Mouse (Mus musculus) layer of hippocampus, postnatal 10 days (tissue): ENCODE measurements around the gene Ak8. TPM values are rescaled to one million over a fixed set of nuclear protein-coding genes. Genes with fewer than 3 reads are reported as not detected.

Experiments used
- DNase-seq, 2 experiments: peaks; one replicate each; pipeline ENCODE4 v3.0.0; 2021; ENCODE audit warnings: low spot score in 2 of 2
- total RNA-seq, 2 experiments: library from RNA; stranded (reverse); gene quantifications; 2 replicates each; pipeline ENCODE4 v1.2.3; 2021

The Ak8 gene
- total RNA-seq, 2 experiments from 2014 or later = 1.8 TPM

DNA sequence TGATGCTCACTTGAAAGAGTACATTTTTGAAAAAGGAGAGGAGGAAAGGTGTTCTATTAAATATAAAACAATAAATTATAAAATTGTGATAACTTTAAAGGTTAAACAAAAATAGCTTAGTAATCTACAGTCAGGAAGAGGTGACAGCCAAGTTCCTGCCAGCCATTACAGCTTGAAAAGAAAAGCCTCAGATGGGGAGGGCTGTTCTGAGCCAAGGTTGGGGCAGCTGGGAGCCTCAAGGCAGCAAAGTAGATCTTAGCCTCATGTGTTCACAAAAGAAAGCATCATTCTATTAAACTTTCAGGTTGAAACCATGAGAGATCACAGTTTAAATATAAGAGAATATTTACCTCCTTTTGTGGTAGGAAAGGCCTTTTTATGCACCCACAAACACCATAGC is 30.7 kb downstream of the Ak8 start:
- DNase-seq = no peak

DNA sequence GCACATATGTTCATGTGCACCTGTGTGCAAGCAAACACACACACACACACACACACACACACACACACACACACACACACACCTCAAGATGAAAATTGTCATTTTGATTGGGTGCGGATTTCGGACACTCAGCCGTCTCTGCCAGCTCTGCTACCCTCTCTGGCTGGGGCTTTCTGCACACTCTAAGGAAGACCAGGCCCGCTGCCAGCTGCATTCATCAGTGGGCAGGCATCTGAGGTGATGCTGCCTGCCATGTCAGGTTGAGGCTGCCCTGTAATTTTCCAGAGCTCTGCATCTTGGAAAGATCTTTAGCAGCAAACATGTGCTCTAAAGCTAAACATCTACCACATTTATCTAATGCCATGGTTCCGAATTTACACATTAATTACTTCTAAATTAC is 37.1 kb downstream of the Ak8 start:
- peak in 1 of 2 experiments; percentile 38 for DNase-seq

DNA sequence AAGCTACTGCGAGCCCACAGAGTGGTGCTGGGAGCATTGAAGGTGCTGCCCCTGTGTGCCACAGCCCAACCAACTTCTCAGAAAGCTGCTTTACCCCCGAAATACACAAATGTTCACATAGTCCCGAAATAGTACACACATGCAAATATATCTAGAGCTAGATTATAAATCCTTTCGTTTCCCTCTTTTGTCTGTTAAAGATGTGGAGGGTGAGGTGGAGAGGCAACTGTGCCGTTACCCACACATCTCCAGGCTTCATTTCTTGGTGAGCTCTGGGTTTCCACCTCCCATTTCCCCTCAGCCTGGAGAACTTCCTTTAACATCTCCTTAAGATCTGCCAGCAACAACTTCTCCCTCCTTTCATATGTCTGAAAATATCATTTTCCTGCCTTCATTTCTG is 40.2 kb downstream of the Ak8 start:
- no peak for DNase-seq

DNA sequence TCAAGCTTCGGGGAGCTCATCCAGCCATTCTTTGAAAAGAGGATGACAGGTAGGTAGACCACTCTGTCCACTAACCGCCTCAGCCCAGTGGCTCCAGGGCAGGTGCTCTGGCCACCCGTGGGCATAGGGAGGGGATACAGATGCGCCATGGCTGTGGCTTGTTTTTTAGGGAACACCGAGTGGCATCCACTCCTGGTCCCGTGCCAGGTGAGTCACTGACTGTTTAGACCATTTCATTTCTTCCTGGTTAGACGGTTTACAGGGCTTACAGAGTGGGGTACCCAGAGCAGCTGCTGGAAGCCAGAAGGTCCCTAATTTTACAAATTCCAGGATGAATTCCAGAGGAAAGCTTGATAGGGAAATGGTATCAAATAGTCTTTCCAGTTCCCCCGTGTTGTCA is 42.7 kb downstream of the Ak8 start:
- DNase-seq = no peak

DNA sequence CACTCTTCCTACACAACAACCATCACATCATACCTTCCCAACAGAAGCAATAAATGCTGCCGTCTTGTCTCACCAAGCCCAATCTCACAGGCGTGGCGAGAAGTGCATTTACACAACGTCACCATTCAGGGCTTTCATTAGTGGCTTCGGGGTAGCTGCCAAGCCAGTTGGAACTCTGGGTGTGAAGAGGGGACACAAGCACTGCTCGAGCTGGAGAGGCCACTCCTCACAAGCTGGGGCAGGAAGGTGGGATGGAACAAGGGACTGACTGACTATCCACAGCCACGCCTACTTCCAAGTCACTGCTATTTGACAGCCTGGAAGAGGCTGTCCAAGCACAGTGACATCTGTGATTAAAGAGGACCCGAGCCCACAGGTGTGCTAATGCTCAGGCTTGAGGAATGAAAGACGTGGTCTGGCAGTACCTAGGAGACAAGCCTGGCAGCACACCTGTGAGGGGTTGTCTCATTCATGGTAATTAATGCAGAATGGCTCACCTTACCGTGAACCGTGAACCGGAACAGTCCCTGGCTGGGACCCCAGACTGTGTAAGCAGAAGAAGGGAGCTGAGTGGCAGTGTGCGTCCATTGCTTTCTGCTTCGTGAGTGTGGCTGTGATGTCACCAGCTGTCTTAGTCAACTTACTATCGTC is 46.8 kb downstream of the Ak8 start:
- DNase-seq = no peak

DNA sequence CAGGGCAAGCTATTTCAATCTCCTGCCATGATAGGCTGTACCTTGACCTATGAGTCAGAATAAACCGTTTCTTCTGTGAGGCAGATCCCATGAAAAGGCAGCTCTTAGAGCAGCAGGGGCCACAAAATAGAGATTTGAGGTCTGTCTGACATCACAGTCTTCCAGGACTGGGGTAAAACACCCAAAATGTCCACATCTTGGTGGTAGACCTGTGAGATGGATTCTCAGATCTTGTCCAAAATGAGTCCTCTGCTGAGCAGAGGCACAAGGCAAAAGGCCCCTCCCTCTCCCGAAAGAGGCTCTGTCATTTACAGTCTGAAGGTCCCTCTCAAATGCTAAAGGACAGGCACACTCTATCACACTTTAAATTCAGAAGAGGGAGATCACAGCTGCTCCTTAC is 47.7 kb downstream of the Ak8 start:
- no peak for DNase-seq

DNA sequence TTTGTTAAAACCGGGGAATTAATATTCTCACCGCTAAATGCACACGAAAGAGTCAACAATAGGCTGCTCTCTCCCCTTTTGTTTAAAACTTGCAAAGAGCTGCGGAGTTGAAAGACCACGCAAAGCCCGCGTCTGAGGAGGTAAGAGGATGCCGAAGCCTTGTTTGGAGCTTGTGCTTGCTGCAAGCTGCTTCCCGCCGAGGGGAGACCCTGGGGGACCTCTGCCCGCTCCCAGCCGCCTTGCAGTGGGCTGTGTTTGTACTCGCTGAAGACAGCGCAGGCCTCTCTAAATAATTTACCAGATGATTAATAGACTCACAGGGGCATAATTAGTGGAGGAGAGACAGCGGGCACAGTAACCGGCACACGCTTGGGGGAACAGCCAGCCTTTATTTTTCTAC is 51.2 kb downstream of the Ak8 start:
- DNase-seq = no peak

DNA sequence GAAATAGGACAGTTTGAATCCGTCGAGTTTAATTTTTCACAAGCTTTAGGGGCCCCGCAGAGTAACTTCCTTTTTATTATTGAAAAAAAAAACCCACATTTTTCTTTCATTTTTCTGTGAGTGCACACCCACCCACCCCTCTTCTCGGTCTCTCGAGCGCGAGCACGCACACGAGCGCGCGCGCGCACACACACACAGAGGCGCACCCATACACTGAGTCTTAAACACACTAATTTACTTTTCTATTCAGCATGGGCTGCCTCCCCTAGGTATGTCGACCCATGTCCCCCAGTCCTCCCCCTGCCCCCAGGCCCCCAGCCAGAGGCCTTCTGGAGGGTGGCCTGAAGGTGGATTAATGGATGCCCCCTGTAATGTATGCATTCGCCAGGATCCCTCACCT is 51.7 kb downstream of the Ak8 start:
- DNase-seq = no peak

DNA sequence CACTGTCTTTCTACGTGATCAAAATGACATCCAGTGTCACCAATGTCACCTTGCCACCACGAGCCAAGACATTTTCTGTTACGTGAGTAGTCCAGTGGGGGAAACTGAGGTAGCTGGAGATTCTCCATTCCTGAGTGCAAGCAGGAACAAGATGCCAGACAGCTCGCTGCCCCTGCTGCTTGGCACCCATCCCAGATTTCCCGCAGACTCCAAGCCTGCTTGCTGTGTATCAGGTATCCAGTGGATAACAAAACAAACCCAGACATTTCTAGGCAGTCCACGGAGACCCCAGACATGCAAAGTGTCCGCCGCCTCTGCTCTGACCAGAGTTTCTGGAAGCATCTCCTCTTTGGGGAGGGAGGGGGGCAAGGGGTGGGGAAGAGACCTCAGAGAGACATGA is 52.4 kb downstream of the Ak8 start:
- peak in 1 of 2 experiments; percentile 15 for DNase-seq

DNA sequence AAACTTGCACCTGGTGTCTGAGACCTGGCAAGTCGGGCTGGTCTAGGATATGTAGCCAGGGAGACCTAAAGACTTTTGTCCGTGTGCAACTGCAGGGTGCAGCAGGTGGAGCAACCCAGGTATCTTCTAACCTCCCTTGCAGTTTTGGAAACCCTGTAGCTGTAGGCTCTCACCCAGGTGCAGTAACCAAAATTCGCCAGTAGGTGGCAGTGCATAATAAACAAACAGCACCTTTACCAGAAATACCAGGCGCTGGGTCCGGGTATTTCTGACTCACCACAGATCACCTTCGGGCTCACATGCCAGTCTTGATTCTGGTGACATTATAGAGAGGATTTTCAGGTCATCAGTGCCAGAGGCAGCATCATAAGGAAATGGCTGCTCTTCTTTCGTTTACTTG is 55.5 kb downstream of the Ak8 start:
- peak; percentile 87 to 90 for DNase-seq

DNA sequence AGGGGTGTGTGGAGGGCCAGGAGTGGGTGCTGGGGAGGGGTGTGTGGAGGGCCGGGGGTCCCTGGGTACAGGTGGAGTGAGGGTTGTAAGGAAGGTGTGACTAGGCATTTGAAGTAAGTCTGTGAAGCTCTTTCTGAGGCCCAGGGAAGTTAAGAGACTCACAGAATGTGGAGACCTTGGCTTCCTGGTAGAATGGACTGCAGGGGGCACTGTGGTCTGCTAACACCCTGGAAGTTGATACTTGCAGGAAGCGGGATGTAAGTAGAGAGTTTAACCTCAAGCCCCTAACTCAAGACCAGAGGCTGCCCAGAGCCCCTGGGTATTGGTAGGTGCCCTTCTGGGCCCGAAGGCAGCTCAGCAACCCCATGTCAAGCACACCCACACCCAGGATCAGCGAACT is 56.2 kb downstream of the Ak8 start:
- peak; percentile 58 to 72 for DNase-seq

DNA sequence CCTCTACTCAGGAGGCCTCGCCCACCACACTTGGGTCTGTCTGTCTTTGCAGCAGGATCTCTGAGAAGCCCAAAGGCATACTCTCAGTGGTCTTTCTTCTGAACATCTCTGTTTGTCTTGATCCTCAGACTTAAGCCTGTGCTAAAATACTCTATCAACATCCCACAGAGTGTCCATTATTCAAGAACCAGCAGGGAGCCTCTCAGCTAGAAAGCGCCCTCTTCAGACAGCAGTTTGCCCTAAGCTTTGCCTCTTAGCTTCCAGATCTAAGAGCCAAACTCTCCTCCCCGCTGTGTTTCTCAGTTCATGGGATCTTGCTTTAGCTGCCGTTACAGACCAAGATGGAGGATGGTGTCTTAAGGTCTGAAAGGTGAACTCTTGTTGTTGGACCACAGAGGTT is 59.5 kb downstream of the Ak8 start:
- no peak for DNase-seq

DNA sequence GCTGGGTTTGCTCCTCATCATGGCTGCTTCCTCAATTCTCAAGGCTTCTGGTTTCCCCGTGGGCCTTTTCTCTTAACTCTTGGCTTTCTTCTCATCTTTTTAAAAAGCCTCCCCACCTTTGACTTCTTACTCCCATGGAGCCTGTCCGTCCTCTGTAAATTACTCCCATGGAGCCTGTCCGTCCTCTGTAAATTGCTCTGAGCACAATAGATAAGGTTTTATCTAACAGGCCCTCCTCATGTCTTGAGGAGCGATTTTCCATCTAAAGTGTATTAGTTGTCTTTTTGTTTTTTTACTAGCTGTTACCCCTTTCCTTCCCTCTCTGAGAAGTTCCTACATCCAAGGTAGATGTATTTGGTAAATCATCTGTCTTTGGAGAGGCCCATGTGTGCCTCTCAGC is 66.6 kb downstream of the Ak8 start:
- DNase-seq = no peak

DNA sequence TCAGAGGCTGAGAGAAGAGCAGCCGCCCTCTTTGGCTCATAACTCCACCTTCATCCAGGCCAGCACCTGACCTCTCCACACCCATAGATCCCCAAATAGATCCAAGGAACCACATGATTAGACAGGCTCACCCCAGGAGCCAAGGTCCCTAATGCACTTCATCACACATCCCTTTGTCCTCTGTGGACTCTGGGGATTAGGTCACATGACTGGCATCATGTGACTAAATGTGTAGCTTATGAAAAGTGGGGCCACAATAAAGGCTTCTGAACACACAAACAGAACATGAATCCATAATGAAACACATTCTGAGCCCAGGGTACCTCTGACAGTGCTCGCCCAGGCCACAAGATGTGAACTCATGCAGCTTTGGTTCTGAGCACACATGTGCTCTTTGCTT is 67.1 kb downstream of the Ak8 start:
- no peak for DNase-seq

DNA sequence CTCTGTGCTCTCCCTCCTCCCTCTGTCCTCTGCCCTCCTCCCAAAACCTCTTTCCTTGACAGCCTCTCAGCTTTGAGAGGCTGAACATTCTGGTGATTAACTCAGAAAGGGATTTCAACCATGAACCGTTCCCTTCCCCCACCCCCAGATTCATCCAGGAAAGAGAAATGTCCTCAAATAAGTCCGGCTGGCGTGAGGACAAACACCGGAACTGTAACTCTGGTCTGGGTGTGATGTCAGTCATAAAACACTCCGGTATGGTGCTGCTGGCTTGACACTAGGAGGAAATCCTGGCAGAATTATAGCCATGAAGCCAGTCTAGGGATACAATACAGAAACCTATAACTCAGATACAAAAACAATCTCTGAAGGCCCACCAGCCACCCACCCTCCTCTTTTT is 70.7 kb downstream of the Ak8 start:
- no peak for DNase-seq

DNA sequence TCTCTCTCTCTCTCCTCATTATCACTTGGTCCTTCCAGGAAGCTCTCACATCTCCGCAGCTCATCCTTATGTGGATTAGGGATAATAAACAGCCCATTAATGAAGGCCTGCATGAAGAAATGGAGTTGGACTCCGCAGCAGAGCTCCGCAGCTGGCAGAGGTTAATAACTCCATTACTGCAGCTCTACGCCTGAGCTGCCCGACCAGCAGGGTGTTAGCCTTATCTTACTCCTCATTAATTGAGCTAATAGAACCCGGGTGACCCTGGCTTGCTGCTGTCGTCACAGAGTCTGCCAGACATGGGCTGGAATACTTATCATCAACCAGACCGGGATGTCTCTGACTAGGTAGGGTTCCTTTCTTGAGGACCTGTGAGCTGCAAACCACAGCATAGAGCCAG is 74.1 kb downstream of the Ak8 start:
- no peak for DNase-seq

DNA sequence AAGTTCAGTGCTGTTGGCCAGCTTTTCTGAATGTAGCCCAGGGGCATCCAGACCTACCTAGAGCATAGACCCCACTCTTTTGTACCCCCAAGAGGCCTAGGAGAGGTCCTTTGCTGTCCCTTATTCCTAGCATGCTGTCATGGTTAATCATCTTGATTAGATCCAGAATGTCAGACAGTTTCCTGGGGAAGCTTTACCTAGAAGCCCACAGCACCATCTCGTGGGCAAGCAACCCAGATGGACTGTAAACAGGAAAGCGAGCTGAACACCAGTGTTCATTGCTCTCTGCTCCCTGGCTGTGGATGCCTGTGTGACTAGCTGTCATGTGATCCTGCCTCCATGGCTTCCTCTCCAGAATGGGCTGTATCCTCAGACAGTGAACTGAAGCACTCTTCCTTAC is 76.8 kb downstream of the Ak8 start:
- no peak for DNase-seq

DNA sequence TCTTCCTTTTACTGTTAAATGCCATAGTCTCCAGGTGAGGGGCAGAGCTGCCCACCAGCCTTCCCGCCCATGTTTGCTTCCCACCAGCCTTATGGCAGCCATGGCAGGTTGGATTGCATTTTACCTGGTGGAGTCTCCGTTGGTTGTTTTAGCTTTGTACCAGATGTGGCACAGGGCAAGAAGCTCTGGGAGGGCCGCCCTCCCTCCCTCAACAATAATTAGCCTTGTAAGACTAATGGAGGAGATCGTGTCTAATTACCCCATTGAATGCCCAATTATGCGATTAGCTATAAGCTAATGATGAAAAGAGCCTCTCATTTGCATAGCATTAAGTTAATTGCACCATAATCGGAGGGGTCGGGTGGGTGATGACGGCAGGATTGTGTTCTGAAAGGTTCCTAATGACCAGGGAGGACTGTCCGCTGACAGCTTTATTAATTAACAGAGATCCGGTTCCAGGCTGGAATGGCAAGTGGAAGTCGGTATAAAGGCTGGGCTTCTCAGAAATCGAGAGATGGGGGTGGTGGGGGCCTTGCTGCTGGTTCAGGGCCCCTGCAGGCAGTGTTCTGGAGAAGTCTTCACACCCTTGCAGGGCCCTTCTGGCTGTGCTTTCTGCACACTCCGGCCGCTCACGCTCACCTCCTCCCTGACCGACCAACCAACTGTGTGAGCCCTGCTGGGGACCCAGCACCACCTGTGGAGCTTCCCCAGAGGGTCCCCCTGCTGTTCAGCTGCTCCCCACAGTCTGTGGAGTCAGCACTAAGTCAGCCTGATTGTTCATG is 80.2 kb downstream of the Ak8 start:
- DNase-seq = no peak

DNA sequence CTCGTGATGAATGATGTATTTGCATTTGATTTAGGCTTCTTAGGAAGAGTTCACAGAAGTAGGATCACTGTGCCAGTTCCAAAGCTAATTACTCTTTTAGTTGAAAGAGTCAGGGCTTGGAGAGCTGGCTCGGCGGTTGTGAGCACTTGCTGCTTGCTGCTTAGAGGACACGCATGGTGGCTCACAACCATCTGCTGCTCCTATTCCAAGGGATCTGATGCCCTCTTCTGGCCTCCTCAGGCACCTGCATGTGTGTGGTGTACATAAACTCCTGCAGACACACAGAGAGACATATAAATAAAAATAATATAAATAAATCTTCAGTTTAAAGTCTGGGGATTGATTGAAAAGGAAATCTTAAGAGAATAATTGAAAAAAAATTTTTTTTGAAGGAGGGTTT is 81.3 kb downstream of the Ak8 start:
- DNase-seq = no peak

DNA sequence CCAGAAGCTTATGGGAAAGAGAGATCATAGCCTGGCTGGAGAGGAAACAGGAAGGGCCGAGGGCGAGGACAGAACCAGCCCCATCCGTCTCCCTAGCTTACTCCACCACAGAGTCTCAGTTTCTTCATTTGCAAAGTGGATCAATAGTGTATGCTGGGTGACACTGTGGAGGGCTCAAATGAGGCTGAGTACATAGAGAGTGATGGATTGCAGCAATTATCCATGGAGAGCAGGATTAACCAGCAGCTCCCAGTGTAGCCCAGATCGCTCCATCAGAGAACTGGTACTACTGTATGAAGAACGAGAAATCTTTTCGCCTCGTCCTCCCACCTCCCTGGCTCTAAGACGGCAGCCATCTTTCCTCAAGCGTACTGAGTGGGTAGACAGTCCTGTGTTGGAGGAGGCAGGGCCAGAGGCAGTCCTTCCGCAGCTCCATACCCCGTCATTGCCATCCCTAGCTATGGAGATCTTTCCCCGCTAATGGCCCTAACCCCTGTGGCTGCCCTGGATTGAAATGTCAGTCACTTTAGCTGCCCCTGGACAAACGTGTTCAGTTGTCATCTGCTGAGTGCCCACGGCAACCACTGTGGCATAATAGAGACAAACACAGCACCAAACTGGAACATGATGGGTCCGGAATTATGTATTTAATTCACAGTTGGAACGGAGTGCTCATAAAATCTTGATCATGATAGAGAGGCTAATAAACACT is 86.5 kb downstream of the Ak8 start:
- DNase-seq = no peak

DNA sequence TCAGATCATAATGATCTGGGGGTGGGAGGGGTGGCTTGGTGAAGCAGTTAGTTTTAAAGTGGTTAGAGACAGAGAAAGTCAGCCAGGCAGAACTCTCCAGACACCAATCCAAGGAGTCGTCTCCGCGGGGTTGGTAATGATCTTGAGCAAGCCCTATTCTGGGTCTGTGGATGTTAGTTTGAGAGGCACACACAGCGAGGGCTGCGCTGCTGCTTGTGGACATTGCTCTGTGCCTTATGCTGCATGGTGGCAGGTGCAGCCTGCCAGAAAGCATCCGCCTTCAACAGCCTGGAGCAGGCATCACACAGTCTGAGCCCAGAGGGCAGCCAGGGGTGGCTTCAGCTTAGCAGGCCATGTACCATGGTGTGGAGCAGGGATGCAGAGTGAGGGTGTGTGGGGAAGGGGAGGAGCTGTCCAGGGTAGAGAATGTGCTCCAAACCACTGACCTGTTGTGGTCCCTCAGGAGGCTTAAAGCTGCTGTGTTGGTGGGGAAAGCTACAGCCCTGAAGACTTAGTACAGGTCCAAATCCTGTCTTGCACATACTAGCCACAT is 87.2 kb downstream of the Ak8 start:
- DNase-seq = no peak

DNA sequence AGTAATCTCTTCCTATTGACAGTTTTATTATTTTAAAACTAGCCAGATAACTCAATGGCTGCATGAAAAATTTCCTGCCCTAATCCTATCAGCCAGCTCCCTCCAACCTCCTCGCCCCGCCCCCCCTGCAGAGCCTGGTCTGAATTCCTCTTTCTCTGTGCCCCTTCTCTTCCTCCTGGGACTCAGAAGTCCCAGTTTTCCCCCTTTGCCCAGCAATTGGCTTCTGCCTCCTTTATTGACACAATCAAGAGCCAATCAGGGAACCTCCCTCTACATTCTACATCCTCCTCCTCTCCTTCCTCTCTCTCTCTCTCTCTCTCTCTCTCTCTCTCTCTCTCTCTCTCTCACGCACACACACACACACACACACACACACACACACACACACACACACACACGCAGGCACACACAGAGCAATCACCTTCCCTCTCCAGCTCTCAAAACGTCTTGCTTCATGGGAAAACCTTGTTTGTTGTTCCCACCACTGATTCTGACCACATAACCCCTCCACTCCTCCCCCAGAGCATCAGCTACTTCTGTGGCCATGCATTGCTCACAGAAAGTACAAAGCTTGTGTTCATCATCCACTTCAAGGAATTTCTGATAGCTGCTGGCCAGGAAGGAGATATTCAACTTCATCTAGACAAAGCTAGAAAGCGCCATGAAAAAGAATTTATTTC is 93.1 kb downstream of the Ak8 start:
- DNase-seq = peak in 1 of 2 experiments; percentile 24
